8 mouse cellular contexts compared by ENCODE assay signal in genomic region chr7:29432180-29432946, GRCm38 (mm10).
DNase-seq lines count a peak whose midpoint lies in the region; ATAC-seq and TF ChIP-seq lines count a peak whose summit lies in the region.
"Had no signal": no experiment of that assay in that cellular context is flagged by ENCODE, and none has a peak within 500 bp of the region (broad histone marks: within the 10 kb centered on the region; RNA-seq: fewer than 3 reads in every experiment).

No protein-coding gene starts in this region.

- H3K9me3 ChIP-seq in liver, embryonic 15.5 days (replicated peaks): no peaks in the 10 kb centered on the region
- no peaks in the 10 kb centered on the region for H3K9me3 ChIP-seq in liver, postnatal 0 days (ENCODE audit: low read length)
- H3K9me3 ChIP-seq in forebrain, embryonic 12.5 days: no peaks in the 10 kb centered on the region
- no peaks in the 10 kb centered on the region for H3K9me3 ChIP-seq in limb, embryonic 12.5 days
- no peaks in the 10 kb centered on the region for H3K9me3 ChIP-seq in stomach, embryonic 14.5 days (ENCODE audit: control insufficient read depth, low read depth, low read length)
- H3K9me3 ChIP-seq: limb, embryonic 13.5 days had no signal

- WGBS in liver, embryonic 15.5 days (ENCODE audit: insufficient replicate concordance): 66% methylated on average over 15 of the region's 15 CpGs
- 75% methylated on average over 15 of the region's 15 CpGs for WGBS in liver, postnatal 0 days (ENCODE audit: insufficient replicate concordance)
- WGBS in forebrain, embryonic 12.5 days: 19% methylated on average over 15 of the region's 15 CpGs
- WGBS in limb, embryonic 12.5 days: 26% methylated on average over 15 of the region's 15 CpGs
- WGBS in stomach, embryonic 14.5 days: 52% methylated on average over 15 of the region's 15 CpGs

- H3K9ac ChIP-seq in liver, embryonic 15.5 days: no peak overlapping the region
- no peak overlapping the region for H3K9ac ChIP-seq in liver, postnatal 0 days (replicated peaks)
- no peak overlapping the region for H3K9ac ChIP-seq in forebrain, embryonic 12.5 days
- no peak overlapping the region for H3K9ac ChIP-seq in limb, embryonic 12.5 days (replicated peaks)
- no peak overlapping the region for H3K9ac ChIP-seq in stomach, embryonic 14.5 days (replicated peaks; ENCODE audit: low read depth, low read length)
- H3K9ac ChIP-seq: limb, embryonic 13.5 days had no signal

- H3K27me3 ChIP-seq in liver, embryonic 15.5 days: no peaks in the 10 kb centered on the region
- no peaks in the 10 kb centered on the region for H3K27me3 ChIP-seq in liver, postnatal 0 days (ENCODE audit: insufficient read depth, low read length)
- H3K27me3 ChIP-seq in forebrain, embryonic 12.5 days: 0 out of 2 replicates have a peak, but pooled peaks cover 4% of the 10 kb centered on the region
- no peaks in the 10 kb centered on the region for H3K27me3 ChIP-seq in limb, embryonic 12.5 days
- H3K27me3 ChIP-seq in stomach, embryonic 14.5 days (ENCODE audit: control insufficient read depth, insufficient read depth, low read length): no peaks in the 10 kb centered on the region
- H3K27me3 ChIP-seq: limb, embryonic 13.5 days had no signal

- TF ChIP-seq EP300 in liver, postnatal 0 days (IDR thresholded peaks at IDR 0.05; ENCODE audit: low read depth): no peak

- H3K36me3 ChIP-seq in liver, embryonic 15.5 days (replicated peaks): no peaks in the 10 kb centered on the region
- H3K36me3 ChIP-seq in liver, postnatal 0 days (replicated peaks; ENCODE audit: insufficient read depth, low read length): no peaks in the 10 kb centered on the region; the same call in 1 of the 2 replicates
- H3K36me3 ChIP-seq in forebrain, embryonic 12.5 days (replicated peaks): no peaks in the 10 kb centered on the region
- H3K36me3 ChIP-seq in limb, embryonic 12.5 days: no peaks in the 10 kb centered on the region
- H3K36me3 ChIP-seq in stomach, embryonic 14.5 days (ENCODE audit: control insufficient read depth, insufficient read depth, low read length): no peaks in the 10 kb centered on the region
- H3K36me3 ChIP-seq: limb, embryonic 13.5 days had no signal

- DNase-seq in liver, postnatal 0 days: no peak
- DNase-seq in thymus, postnatal 0 days (ENCODE audit: low spot score): no peak
- DNase-seq in thymus, postnatal 25 days: no peak

- H3K4me3 ChIP-seq in liver, embryonic 15.5 days (replicated peaks): no peak overlapping the region
- no peak overlapping the region for H3K4me3 ChIP-seq in liver, postnatal 0 days (ENCODE audit: low read depth, low read length)
- H3K4me3 ChIP-seq in forebrain, embryonic 12.5 days (replicated peaks): no peak overlapping the region
- H3K4me3 ChIP-seq in limb, embryonic 12.5 days (replicated peaks): no peak overlapping the region
- no peak overlapping the region for H3K4me3 ChIP-seq in stomach, embryonic 14.5 days (ENCODE audit: low read depth, low read length)
- H3K4me3 ChIP-seq: limb, embryonic 13.5 days had no signal

- no peak overlapping the region for H3K4me2 ChIP-seq in liver, embryonic 15.5 days
- no peak overlapping the region for H3K4me2 ChIP-seq in liver, postnatal 0 days (ENCODE audit: low read depth, low read length)
- H3K4me2 ChIP-seq in forebrain, embryonic 12.5 days: no peak overlapping the region
- H3K4me2 ChIP-seq in limb, embryonic 12.5 days: no peak overlapping the region
- no peak overlapping the region for H3K4me2 ChIP-seq in stomach, embryonic 14.5 days (replicated peaks; ENCODE audit: low read depth, low read length)
- H3K4me2 ChIP-seq: limb, embryonic 13.5 days had no signal

- peaks cover 16% of the 10 kb centered on the region for H3K4me1 ChIP-seq in liver, embryonic 15.5 days (replicated peaks)
- no peaks in the 10 kb centered on the region for H3K4me1 ChIP-seq in liver, postnatal 0 days (ENCODE audit: insufficient read depth)
- peaks cover 40% of the 10 kb centered on the region for H3K4me1 ChIP-seq in forebrain, embryonic 12.5 days
- peaks cover 40% of the 10 kb centered on the region for H3K4me1 ChIP-seq in limb, embryonic 12.5 days (replicated peaks)
- H3K4me1 ChIP-seq in stomach, embryonic 14.5 days (ENCODE audit: control insufficient read depth, insufficient read depth, low read length): peaks cover 11% of the 10 kb centered on the region; the same call in 1 of the 2 replicates

- H3K27ac ChIP-seq in liver, embryonic 15.5 days (replicated peaks): no peak overlapping the region
- no peak overlapping the region for H3K27ac ChIP-seq in liver, postnatal 0 days (ENCODE audit: low read depth)
- H3K27ac ChIP-seq in forebrain, embryonic 12.5 days: 0 out of 2 replicates have a peak overlapping the region, but pooled peaks have one; percentile 6
- no peak overlapping the region for H3K27ac ChIP-seq in limb, embryonic 12.5 days
- H3K27ac ChIP-seq in stomach, embryonic 14.5 days (ENCODE audit: low read length): no peak overlapping the region
- H3K27ac ChIP-seq: limb, embryonic 13.5 days had no signal

- TF ChIP-seq CTCF in liver, postnatal 0 days (IDR thresholded peaks at IDR 0.05; ENCODE audit: low read depth): no peak

- ATAC-seq in liver, embryonic 15.5 days (ENCODE audit: insufficient read depth): 0 out of 2 replicates have a peak, but pooled peaks have one; percentile 7
- ATAC-seq in liver, postnatal 0 days: no peak
- peak; percentile 42 for ATAC-seq in forebrain, embryonic 12.5 days (ENCODE audit: low FRiP score)
- ATAC-seq in limb, embryonic 12.5 days (ENCODE audit: insufficient number of reproducible peaks, insufficient read depth, low FRiP score, low TSS enrichment, low read depth): peak; percentile 56; the same call in 1 of the 2 replicates
- ATAC-seq in stomach, embryonic 14.5 days (ENCODE audit: insufficient number of reproducible peaks, insufficient read depth, low FRiP score, low read depth): peak; percentile 21; the same call in 1 of the 2 replicates
